Mouse (Mus musculus) kidney, adult 2 months (tissue): ENCODE measurements around the gene Nav3. TPM values are rescaled to one million over a fixed set of nuclear protein-coding genes. Genes with fewer than 3 reads are reported as not detected.

Source experiments
- DNase-seq: peaks from one replicate; pipeline ENCODE4 v3.0.0; 2021
- H3K27ac ChIP-seq: fragments of 200-500 bp; 2 replicates; pipeline ENCODE4 v1.5.1; 2012; ENCODE audit warnings: low read depth, low read length, control low read depth, inconsistent platforms; ENCODE audit not compliant: insufficient read depth
- H3K27me3 ChIP-seq: fragments of 200-500 bp; replicated peaks from 2 replicates; pipeline ENCODE4 v1.6.1; 2012; ENCODE audit warnings: mild to moderate bottlenecking, moderate library complexity, low read length, inconsistent platforms; ENCODE audit not compliant: control insufficient read depth, insufficient read depth
- H3K36me3 ChIP-seq: fragments of 200-500 bp; 2 replicates; pipeline ENCODE4 v1.6.1; 2012; ENCODE audit warnings: mild to moderate bottlenecking, moderate library complexity, low read length, inconsistent platforms; ENCODE audit not compliant: control insufficient read depth, insufficient read depth
- H3K4me1 ChIP-seq: fragments of 200-500 bp; 2 replicates; pipeline ENCODE4 v1.6.1; 2011; ENCODE audit warnings: low read length; ENCODE audit not compliant: control insufficient read depth, insufficient read depth
- H3K4me3 ChIP-seq: fragments of 200-500 bp; 2 replicates; pipeline ENCODE4 v1.5.1; 2011; ENCODE audit warnings: mild to moderate bottlenecking, low read depth, low read length, control low read depth; ENCODE audit not compliant: insufficient read depth
- CTCF ChIP-seq: fragments of 200-500 bp; conservative IDR thresholded peaks from 2 replicates; pipeline ENCODE4 v1.5.1; 2011; ENCODE audit warnings: low read depth, mild to moderate bottlenecking, control low read depth, low read length, moderate library complexity, mixed read lengths; ENCODE audit not compliant: insufficient read depth, insufficient read length
- POLR2A ChIP-seq: fragments of 200-500 bp; IDR thresholded peaks from one replicate; pipeline ENCODE4 v1.6.1; 2011; ENCODE audit warnings: low read depth, low read length, control low read depth
- WGBS: fragments of 180-500 bp; shearing (Covaris S2); methylation state at CpG from one replicate; pipeline ENCODE4 v1.1.7; 2018; 5-methylcytosine and 5-hydroxymethylcytosine counted together
- polyA plus RNA-seq: library from polyadenylated mRNA; depleted of rRNA; stranded (reverse); fragments of >200 nt; gene quantifications from 2 replicates; pipeline ENCODE4 v1.2.3, GENCODE M21; 2012

Nav3 gene
- polyA plus RNA-seq, 1 experiment = 1.8 TPM

GRCm38 (mm10) chr10:110270561-110270960, 185.4 kb downstream of the Nav3 start:
- DNase-seq = no peak
- H3K27me3 ChIP-seq = no peaks in the 10 kb centered on the region
- H3K27ac ChIP-seq = no peak overlapping the region
- WGBS = 78% methylated on average over 1 of the region's 1 CpGs
- no peak for TF ChIP-seq POLR2A
- TF ChIP-seq CTCF = no peak
- H3K4me1 ChIP-seq = no peaks in the 10 kb centered on the region
- no peaks in the 10 kb centered on the region for H3K36me3 ChIP-seq
- no peak overlapping the region for H3K4me3 ChIP-seq

GRCm38 (mm10) chr10:110242128-110242561, 213.9 kb downstream of the Nav3 start:
- TF ChIP-seq POLR2A (no peak), CTCF (no peak)
- 86% methylated on average over 3 of the region's 3 CpGs for WGBS
- Histone ChIP-seq H3K27ac (no peak overlapping the region), H3K4me1 (no peaks in the 10 kb centered on the region), H3K36me3 (no peaks in the 10 kb centered on the region), H3K4me3 (no peak overlapping the region), H3K27me3 (no peaks in the 10 kb centered on the region)
- no peak for DNase-seq

- TF ChIP-seq CTCF (no peak), POLR2A (no peak)
- DNase-seq = no peak
- Histone ChIP-seq H3K36me3 (no peaks in the 10 kb centered on the region), H3K27me3 (no peaks in the 10 kb centered on the region), H3K27ac (no peak overlapping the region), H3K4me1 (no peaks in the 10 kb centered on the region), H3K4me3 (no peak overlapping the region)
- WGBS = 79% methylated on average over 3 of the region's 3 CpGs
Measured at GRCm38 (mm10) chr10:110240667-110241066, 215.3 kb downstream of the Nav3 start.

- no peak overlapping the region for H3K27ac ChIP-seq
- DNase-seq = no peak
- no peaks in the 10 kb centered on the region for H3K36me3 ChIP-seq
- H3K4me1 ChIP-seq = no peaks in the 10 kb centered on the region
- TF ChIP-seq POLR2A (no peak), CTCF (no peak)
- WGBS = 76% methylated on average over 6 of the region's 6 CpGs
- H3K4me3 ChIP-seq = no peak overlapping the region
- H3K27me3 ChIP-seq = no peaks in the 10 kb centered on the region
Measured at GRCm38 (mm10) chr10:110233307-110233930, 222.6 kb downstream of the Nav3 start.

- WGBS = 85% methylated on average over 5 of the region's 5 CpGs
Measured at GRCm38 (mm10) chr10:110206411-110206810, 249.6 kb downstream of the Nav3 start.

GRCm38 (mm10) chr10:110204121-110204697, 251.8 kb downstream of the Nav3 start:
- DNase-seq = no peak
- no peak overlapping the region for H3K4me3 ChIP-seq
- WGBS = 90% methylated on average over 5 of the region's 5 CpGs
- no peaks in the 10 kb centered on the region for H3K36me3 ChIP-seq
- H3K27me3 ChIP-seq = no peaks in the 10 kb centered on the region
- TF ChIP-seq POLR2A (no peak), CTCF (no peak)
- no peaks in the 10 kb centered on the region for H3K4me1 ChIP-seq
- H3K27ac ChIP-seq = no peak overlapping the region

More at GRCm38 (mm10) chr10:110206411-110206810, 249.6 kb downstream of the Nav3 start:
- TF ChIP-seq POLR2A (no peak), CTCF (no peak)
- Histone ChIP-seq H3K4me1 (no peaks in the 10 kb centered on the region), H3K27ac (no peak overlapping the region), H3K36me3 (no peaks in the 10 kb centered on the region), H3K4me3 (no peak overlapping the region), H3K27me3 (no peaks in the 10 kb centered on the region)
- DNase-seq = no peak

- 41% methylated on average over 4 of the region's 4 CpGs for WGBS
- Histone ChIP-seq H3K36me3 (no peaks in the 10 kb centered on the region), H3K27me3 (no peaks in the 10 kb centered on the region), H3K4me1 (no peaks in the 10 kb centered on the region), H3K27ac (no peak overlapping the region), H3K4me3 (no peak overlapping the region)
- TF ChIP-seq POLR2A (no peak), CTCF (no peak)
- DNase-seq = no peak
Measured at GRCm38 (mm10) chr10:110192881-110193280, 263.1 kb downstream of the Nav3 start.
